Mouse (Mus musculus) A20 (cell line): Measurements from ENCODE around the gene Myrfl.

Experiments
- DNase-seq: peaks from one replicate; pipeline ENCODE4 v3.0.0-alpha.2; 2011; ENCODE audit warnings: low read depth, low spot score

The Myrfl gene

DNA sequence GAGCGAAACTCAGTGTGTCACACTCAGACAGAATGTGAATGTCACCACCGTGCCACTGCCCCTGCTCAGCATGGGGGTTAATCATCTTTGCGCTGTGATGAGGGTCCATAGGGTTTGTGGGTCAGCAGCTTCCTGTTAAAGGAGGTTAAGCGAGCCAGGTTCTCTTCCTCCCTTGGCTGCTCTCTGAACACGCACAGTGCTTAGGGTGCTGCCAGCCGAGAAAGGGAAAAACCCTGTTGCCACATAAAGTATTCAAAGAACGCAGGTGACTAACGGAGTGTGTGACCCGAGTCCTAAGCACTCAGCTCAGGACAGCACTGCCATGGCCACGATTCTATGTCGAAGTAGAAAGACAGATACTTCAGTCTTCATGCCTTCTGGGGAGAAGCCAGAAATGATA is 69.4 kb downstream of the Myrfl start:
- peak; percentile 89 for DNase-seq

DNA sequence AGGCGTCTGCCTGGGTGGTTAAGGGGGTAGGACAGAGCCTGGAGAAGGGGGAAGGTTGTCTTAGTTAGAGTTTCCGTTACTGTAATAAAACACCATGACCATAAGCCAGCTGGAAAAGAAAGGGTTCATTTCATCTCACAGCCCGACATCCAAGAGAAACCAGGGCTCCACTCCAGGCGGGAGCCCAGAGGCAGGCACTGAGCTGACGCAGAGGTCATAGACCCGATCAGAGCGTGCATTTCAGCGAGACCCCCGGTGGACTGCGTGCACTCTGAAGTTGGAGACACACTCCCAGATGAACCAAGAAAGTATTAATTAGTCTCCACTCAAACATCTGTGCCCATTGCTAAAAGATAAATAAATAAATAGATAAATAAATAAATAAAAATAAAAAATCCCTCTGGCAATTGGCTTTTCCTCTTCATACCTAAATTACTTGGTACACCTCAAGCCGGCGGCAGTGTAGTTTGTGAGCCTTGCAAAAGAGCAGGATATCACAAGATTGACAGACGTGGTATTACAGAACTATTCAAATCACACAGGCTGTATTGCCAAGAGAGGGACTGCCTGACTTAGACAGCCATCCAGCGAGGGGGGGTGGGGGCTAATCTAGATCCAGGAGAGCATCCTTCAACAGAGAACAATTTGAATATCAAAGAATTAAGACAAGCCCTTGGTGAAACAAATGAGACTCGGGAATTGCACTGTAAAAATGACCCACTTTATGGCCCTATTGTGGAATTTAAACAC is 81.2 kb downstream of the Myrfl start:
- no peak for DNase-seq

DNA sequence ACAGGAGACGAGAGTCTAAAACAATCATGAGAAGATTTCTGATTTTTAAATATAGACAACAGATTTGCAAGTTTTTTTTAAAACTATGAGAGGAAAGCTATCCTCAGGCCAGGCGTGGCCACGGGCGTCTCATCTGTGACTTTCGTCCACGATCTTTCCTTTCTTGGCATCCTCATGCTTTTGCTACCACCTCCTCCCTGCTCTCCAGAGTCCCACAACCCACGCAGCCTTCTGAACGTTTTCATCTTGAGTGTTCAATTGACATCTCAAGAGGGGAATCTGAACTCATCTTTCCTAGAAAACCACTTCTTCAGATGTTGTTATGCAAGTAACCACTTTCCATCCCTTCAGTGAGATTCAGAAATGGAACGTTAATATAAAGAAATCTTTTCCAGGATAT is 83.6 kb downstream of the Myrfl start:
- no peak for DNase-seq

DNA sequence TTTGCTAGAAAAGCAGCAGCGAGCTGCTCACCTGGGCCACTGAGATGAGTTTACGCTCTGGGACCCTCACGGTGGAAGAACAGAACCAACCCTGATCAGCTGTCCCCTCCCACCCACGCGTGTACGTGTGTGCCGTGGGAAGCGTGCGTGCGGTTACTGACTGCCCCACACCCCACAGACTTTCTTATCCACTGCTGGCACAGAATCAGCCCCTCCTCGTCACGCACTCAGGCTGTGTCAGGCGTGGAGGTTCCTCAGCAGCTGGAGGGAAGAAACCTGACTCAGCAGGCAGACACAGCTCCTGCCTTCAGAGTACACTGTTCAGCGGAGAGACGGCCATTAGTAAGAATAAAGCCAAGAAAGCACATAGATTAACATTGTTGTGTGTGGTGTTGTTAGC is 86.0 kb downstream of the Myrfl start:
- no peak for DNase-seq

DNA sequence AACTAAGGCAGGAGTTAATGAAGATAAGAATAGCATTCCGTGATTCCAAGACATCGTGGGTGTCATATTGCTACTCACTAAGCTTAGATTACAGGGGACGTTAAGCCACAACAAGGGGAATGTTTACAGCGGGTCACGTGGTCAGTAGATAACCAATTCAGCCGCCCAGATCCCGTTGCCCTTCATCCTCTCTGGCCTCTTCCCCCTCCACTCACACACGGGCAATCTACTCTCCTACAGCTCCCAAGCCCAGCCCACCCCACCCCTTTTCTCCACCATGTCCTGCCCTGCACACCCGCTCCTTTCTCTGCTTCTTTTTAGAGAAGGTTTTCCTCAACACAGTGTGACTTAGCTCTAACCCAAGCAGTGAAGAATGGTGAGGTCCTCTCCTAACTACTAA is 87.3 kb downstream of the Myrfl start:
- no peak for DNase-seq

DNA sequence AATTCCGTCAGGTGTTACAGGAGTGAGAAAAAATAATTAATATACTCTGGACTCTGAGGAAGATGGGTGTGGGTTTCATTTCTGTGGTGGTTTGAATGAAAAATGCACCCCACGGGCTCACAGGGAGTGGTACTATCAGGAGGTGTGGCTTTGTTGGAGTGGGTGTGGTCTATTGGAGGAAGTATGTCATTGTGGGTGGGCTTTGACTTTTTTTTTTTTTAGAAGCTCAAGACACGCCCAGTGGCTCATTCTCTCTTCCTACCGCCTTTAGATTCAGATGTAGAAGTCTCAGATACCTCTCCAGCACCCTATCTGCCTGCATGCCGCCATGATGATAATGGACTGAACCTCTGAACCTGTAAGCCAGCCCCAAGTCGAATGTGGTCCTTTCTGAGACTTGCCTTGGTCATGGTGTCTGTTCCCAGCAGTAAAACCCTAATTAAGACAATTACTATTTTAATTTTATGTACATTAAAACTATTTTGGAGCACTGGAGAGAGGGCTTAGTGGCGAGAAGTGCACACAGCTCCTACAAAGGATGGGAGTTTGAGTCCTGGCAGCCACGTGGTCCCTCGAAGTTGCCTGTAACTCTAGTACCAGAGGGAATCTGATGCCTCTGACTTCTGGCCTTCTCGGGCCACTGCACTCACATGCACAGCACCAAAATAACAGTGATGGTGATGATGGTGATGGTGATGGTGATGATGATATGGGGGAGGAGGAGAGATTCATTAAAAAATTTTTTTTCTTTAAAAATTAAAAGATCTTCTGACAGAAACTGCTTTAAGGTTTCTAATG is 88.0 kb downstream of the Myrfl start:
- DNase-seq = peak; percentile 23

DNA sequence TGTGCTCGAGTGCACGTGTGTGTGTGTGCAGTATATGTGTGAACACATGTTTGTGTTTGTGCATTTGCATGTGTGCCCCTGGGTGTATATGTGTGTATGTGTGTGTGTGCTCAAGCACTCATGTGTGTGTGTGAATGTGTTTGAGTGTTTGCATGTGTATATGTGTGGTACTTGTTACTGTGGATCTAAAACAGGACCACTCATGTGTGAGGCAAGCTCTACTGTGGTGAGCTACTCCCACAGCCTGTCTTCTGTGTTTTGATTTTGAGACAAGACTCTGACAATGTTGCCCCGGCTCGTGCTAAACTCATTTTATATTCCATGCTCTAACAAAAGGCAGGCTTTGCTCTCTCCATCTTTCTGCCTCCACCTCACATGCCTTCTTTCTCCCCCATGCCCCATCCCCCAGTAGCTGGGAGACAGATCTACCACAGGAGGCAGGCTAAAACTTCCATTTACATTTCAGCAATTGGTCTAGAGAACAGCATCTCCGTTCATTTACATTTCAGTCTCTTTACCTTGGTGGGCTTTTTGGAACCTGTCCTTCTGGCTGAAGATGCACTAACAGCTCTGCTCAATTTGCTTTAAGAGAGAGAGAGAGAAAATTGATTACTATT is 94.4 kb downstream of the Myrfl start:
- DNase-seq = no peak

DNA sequence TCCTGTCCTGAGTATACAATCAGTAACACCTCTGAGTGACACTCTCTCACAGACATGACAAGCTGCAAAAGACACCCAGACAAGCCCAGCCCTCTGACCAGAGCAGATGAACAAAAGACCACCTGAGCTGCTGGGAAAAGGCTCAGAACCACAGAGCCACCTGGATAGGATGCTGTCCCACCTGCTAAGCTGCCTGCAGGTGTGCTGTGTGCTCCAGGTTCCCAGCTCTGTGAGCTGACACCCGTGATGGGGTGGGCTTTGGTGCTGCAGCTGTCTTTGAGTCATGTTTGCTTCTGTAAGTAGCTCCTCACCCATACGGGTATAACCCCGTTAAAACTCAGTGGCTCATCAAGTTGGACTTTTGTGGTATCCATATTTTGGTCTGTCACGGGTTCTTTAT is 95.4 kb downstream of the Myrfl start:
- DNase-seq = peak; percentile 43

DNA sequence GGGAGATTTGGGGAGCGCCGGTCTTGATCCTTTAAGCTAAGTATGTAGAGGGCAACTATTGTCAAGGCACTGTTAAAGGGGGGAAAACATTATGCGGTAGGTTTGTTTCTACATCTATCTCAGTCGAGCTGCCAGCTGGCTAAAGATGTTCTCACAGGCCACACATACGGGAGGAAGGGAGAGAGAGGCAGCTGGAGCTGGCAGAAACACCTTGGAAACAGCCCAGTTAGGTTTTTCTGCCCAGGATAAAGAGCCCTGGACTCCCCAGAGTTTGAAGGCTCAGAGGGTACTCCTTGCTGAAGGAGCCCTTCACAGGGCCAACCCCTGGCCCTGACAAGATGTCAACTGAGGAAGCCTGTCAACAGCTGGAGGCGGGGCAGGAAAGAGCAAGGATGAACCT is 100.7 kb downstream of the Myrfl start:
- DNase-seq = no peak

DNA sequence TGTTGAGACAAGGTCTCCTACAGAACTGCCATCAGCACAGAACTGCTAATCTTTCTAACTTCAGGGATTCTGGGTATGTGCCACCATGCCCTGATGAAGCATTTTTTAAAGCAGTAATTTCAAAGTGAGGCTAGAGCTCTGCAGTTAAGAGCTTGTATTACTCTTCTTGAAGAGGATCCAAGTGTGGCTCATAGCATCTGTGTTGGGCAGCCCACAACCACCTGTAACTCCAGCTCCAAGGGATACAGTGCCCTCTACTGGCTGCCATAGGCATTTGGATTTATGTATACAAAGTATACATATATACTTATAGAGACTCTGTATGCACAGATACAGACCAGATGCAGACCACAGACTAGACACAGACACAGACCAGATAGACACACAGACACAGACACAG is 107.6 kb downstream of the Myrfl start:
- DNase-seq = peak; percentile 74

DNA sequence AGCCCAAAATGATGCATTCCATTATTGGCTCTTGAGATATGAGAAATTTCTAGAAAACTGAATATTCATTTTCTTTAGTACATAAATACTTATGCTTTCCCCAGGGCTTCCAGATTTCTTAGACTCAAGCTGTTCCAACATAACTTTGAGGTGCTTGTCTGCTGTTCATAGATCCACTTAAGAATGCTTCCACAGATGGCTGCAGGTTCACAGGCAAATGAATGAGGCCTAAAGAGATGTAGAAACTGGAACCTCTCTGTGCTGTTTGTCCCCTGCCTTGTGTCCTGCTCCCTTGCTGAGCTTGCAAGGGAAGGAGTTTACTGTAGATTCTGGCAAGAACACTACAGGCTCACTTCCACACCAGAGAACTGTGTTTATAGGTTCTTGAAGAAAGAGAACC is 108.3 kb downstream of the Myrfl start:
- peak; percentile 36 for DNase-seq

DNA sequence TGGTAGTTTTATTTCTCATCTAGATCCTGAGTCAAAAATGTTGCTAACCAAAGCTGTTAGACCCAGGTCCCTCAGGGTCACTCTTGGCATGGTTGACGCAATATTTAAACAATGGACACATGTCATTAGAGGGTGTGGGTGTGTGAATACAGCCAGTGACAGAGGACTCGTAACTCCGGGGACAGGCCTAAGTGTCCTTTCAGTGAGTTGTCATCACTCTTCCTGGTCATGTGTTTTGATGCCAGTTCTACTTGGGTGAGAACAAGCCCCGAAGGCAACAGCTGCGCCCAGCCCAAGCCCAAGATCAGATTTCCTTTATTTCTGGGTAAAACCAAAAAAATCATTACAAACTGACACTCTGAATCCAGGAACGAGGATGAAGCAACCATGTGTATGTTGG is 112.6 kb downstream of the Myrfl start:
- no peak for DNase-seq

DNA sequence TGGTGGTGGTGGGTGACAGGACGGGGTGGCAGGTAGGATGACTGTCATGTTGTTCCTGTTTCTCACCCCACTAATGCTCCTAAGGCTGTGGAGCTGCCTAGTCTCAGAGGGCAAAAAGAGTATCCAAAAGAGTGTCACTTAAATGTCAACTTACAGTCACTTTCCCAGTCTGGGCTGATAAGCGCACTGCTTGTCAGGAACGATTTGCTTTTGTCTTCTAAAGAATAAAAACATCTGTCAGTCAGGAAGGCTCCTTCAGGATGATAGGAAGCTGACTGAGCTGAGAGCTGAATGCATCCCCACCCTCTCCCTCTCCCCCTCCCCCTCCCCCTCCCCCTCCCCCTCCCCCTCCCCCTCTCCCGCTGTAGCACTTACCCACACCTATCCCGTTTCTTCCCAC is 113.7 kb downstream of the Myrfl start:
- no peak for DNase-seq

DNA sequence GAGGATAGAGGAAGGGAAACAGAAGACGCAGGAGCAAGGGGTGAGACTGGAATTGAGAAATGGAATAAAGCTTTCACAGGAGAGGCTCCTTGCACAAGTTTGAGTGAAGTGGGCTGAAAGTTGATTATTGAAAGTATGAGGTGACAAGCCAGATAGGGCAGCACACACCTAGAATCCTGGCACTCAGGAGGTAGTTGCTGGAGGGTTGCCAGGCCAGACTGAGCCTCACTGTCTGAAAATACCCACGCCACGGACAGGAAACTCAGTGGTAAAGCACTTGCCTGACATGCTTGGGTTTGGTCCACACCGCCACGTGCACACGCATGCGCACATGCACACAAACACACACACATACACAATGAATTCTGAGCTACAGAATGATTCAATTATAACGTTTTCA is 118.8 kb downstream of the Myrfl start:
- DNase-seq = no peak

DNA sequence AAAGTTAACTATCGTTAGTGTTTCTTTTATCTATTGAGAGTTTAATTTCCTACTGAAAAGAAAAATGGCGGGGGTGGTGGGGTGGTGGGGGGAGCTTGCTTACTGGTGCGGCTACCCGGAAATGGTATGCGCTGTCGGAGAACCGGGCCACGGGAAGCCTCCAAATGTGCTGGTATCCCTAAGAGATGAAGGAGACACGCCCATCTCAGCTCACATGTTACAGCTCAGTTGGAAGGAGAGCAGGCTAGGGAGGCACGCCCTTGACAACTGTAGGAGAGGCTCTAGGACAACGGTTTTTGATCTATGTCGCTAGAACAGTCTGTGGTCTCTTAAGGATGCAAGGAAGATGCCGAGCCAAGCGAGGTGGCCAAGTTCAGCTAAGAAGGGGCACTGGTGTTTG is 119.9 kb downstream of the Myrfl start:
- DNase-seq = no peak

DNA sequence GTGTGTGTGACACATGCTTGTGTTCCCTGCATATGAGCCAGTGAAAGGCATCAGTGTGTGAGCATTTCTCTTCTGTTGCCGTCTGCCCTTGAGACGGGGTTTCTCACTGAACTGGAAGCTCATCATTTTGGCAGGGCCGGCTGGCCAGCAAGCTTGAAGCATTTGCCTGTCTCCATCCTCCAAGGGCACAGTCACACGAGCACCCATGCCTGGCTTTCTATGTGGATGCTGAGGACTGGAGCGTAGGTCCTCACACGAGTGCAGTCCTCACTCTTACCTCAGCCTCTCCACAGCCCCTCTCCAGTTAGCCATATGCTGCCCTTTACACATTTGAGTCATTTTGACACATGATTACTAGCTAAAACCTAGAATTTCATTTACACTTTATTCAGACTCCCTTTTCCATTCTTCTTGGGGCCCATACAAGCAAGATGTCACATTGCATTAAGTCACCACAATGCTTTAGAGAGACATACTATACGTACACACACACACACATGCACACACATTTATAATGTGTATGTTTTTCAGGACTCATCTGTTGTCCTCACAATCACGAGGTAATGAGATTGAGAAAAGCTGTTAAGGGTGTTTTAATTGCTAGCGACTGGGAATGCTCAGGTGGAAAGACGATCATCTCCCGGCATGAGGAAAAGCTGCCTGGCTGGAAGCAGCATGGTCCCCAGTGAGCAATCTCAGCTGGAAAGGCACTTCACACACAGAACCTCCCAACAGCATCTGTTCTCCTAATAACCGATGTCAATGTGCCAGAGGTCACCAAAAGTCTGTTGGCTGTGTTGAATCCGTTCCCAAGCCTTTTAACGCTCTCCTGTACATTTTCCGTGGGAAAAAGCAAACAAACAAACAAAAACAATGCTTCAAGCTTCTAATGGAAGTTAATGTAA is 122.6 kb downstream of the Myrfl start:
- DNase-seq = no peak

DNA sequence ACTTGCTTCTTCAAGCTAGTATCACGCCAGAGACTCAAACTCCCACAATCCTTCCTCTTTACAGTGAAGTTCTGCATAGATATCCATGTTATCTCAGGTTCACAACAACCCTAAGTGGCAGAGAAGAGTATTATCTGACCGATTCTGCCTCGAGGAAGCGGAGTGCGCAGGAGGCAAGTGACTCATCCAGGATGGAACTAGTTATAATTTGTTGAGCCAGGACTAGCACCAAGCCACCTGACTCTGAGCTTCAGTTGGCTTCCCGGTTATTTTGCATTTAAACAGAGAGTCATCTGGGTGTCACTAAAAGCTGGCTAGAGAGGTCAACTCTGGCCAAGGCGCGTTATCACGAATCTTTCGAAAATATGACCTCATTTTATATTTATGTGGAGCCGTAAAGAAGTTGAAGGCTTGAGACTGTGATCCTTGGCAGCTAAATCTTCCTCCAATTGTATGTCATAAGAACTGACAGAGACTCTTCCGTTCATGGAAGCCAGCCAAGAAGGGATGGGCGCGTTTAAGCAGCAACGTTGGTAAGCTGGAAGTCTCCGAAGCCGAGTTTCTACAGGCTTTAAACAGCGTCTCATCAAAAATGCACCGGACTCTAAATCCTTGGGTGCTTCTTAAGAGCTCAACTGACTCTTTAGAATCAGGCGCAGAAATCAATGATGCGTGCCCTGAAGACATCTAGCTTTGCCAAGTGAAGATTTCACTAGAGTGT is 125.3 kb downstream of the Myrfl start:
- no peak for DNase-seq

DNA sequence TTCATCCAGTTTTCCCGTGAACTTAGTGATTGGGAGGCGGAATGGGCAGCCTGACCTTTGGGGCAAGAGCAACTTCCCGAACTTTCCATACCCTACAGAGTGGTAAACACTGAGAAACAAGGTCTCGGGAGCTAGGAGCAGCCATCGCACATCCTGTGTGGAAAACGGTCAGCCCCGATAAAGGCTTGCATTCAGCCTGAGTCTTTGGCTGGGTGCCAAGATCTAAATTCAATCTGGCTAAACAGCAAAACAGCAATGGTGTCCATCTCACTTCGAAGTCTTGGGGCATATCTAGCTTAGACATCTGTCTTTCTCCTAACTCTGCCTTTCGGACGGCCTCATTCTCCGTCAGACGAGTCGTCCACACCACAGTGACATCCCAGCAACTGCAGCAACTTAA is 128.1 kb downstream of the Myrfl start:
- no peak for DNase-seq

DNA sequence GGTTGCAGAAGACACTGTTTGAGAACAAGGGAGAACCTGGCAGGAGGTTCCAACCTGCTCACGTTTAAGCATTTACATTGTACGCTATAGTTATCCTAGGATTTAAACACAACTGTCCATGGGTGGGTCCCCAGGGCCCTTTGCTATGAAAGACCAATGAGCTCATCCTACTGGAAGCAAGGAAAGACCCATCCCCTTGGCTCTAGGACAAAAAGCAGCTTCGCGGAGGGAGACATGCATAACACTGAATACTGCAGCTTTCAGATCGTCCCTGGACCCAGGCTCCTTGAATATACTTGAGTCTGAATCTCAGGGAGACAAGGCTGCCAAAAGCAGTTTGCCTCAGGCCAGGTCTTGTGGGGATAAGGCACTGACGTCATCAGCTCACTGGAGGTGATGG is 130.2 kb downstream of the Myrfl start:
- DNase-seq = no peak

DNA sequence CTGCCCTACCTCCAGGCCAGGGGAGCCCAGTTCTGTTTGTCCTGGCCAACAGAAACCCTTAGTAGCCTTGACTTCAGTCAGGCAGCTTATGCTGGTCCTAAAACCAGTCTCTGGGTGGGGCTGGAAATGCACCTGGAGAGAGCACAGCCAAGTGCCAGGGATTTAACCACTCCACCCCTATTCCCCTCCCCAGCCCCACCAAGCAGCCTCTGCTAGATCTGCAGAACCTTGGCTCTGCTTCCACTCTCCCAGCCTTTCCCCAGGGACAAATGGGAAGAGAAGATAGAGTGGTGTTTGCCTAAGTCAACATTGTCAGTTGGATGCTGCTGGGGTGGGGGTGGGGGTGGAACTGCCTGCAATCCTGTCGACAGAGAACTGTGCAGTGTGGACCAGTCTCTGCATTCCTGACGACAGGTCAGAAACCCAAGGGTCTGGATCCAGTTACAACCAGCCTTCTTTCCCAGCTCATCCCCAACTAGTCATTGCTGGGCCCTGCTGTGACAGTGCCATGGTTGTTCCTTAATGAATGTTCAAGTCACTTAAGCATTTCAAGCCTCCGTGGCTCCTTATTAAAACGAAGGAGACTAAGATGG is 135.1 kb downstream of the Myrfl start:
- no peak for DNase-seq

DNA sequence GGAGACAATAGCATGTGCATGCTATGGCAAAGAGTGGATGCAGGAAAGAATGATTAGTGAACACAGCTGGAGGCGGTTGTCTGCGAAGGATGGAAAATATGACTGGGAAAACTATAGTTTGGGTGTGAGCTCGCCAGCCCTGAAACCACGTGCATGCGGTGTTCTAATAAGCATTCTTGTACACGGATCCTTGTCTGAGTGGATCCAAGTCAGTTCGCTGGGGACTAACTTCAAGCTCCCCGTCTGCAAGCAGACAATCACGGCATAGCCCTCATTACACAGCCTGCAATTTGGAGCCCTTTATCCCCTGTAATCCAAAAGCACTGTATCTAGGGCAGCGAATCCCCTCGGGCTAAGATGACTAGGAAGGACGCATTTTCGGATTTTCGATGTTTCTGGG is 136.2 kb downstream of the Myrfl start:
- no peak for DNase-seq
